ENCODE assay signal across 9 mouse cellular contexts in genomic region chr9:31209502-31209901, GRCm38 (mm10). TPM values are rescaled to one million over a fixed set of nuclear protein-coding genes. Genes with fewer than 3 reads are reported as not detected.
DNase-seq lines count a peak whose midpoint lies in the region; ATAC-seq lines count a peak whose summit lies in the region.
"Had no signal": no experiment of that assay in that cellular context is flagged by ENCODE, and none has a peak within 500 bp of the region (broad histone marks: within the 10 kb centered on the region; RNA-seq: fewer than 3 reads in every experiment).

No protein-coding gene starts in this region.

- H3K4me3 ChIP-seq in heart, embryonic 13.5 days = peak overlapping the region; percentile 92
- H3K4me3 ChIP-seq in lung, embryonic 16.5 days (ENCODE audit: low read length) = no peak overlapping the region
- H3K4me3 ChIP-seq in liver, embryonic 11.5 days (ENCODE audit: low read depth, low read length) = no peak overlapping the region
- H3K4me3 ChIP-seq in neural tube, embryonic 14.5 days (ENCODE audit: low read depth, low read length) = peak overlapping the region; percentile 96; the same call in 1 of the 2 replicates

- peak overlapping the region; percentile 96 for H3K4me2 ChIP-seq in heart, embryonic 13.5 days
- H3K4me2 ChIP-seq in lung, embryonic 16.5 days (ENCODE audit: low read depth, low read length) = peak overlapping the region; percentile 34; the same call in 1 of the 2 replicates
- peak overlapping the region; percentile 95 for H3K4me2 ChIP-seq in liver, embryonic 11.5 days
- peak overlapping the region; percentile 93 for H3K4me2 ChIP-seq in neural tube, embryonic 14.5 days (ENCODE audit: low read depth, low read length)

- no peaks in the 10 kb centered on the region for H3K36me3 ChIP-seq in heart, embryonic 13.5 days
- no peaks in the 10 kb centered on the region for H3K36me3 ChIP-seq in lung, embryonic 16.5 days (ENCODE audit: control insufficient read depth, insufficient read depth, low read length)
- no peaks in the 10 kb centered on the region for H3K36me3 ChIP-seq in liver, embryonic 11.5 days (ENCODE audit: control insufficient read depth, insufficient read depth, low read length)
- H3K36me3 ChIP-seq in neural tube, embryonic 14.5 days (ENCODE audit: control insufficient read depth, insufficient read depth, low read length) = no peaks in the 10 kb centered on the region

- no peak overlapping the region for H3K27ac ChIP-seq in heart, embryonic 13.5 days (replicated peaks)
- H3K27ac ChIP-seq in lung, embryonic 16.5 days (ENCODE audit: low read length) = no peak overlapping the region
- H3K27ac ChIP-seq in liver, embryonic 11.5 days (ENCODE audit: low read depth, low read length) = no peak overlapping the region
- no peak overlapping the region for H3K27ac ChIP-seq in neural tube, embryonic 14.5 days (ENCODE audit: low read depth, low read length)

- ATAC-seq in heart, embryonic 13.5 days (ENCODE audit: extremely low read depth, insufficient number of reproducible peaks, low FRiP score, low TSS enrichment) = no peak
- ATAC-seq in lung, embryonic 16.5 days (ENCODE audit: low read depth) = no peak
- no peak for ATAC-seq in liver, embryonic 11.5 days (replicated peaks; ENCODE audit: low FRiP score)
- ATAC-seq in neural tube, embryonic 14.5 days (ENCODE audit: low read depth) = no peak
- no peak for ATAC-seq in megakaryocyte progenitor cell, adult 5-6 weeks (replicated peaks; ENCODE audit: poor library complexity)

- WGBS in heart, embryonic 13.5 days = 88% methylated on average over 1 of the region's 1 CpGs
- WGBS in lung, embryonic 16.5 days = 89% methylated on average over 1 of the region's 1 CpGs
- WGBS in liver, embryonic 11.5 days = 94% methylated on average over 1 of the region's 1 CpGs
- 86% methylated on average over 1 of the region's 1 CpGs for WGBS in neural tube, embryonic 14.5 days

- no peaks in the 10 kb centered on the region for H3K27me3 ChIP-seq in heart, embryonic 13.5 days (replicated peaks)
- no peaks in the 10 kb centered on the region for H3K27me3 ChIP-seq in lung, embryonic 16.5 days (ENCODE audit: control insufficient read depth, insufficient read depth, low read depth, low read length)
- H3K27me3 ChIP-seq in liver, embryonic 11.5 days (replicated peaks; ENCODE audit: control insufficient read depth, insufficient read depth, low read length) = no peaks in the 10 kb centered on the region
- peaks cover 5% of the 10 kb centered on the region; the same call in 1 of the 2 replicates for H3K27me3 ChIP-seq in neural tube, embryonic 14.5 days (ENCODE audit: control insufficient read depth, insufficient read depth, low read length)

- peaks cover 61% of the 10 kb centered on the region for H3K4me1 ChIP-seq in heart, embryonic 13.5 days
- H3K4me1 ChIP-seq in lung, embryonic 16.5 days (replicated peaks; ENCODE audit: control insufficient read depth, insufficient read depth, low read length) = peaks cover 51% of the 10 kb centered on the region
- peaks cover 40% of the 10 kb centered on the region for H3K4me1 ChIP-seq in liver, embryonic 11.5 days (replicated peaks; ENCODE audit: control insufficient read depth, insufficient read depth, low read length)
- H3K4me1 ChIP-seq in neural tube, embryonic 14.5 days (ENCODE audit: control insufficient read depth, insufficient read depth, low read length) = peaks cover 26% of the 10 kb centered on the region

- H3K9ac ChIP-seq in heart, embryonic 13.5 days = no peak overlapping the region
- no peak overlapping the region for H3K9ac ChIP-seq in lung, embryonic 16.5 days (ENCODE audit: low read length)
- no peak overlapping the region for H3K9ac ChIP-seq in liver, embryonic 11.5 days (ENCODE audit: low read depth, low read length)
- no peak overlapping the region for H3K9ac ChIP-seq in neural tube, embryonic 14.5 days (replicated peaks; ENCODE audit: low read depth, low read length)

- no peak for DNase-seq in heart, postnatal 4 days
- no peak for DNase-seq in lung, postnatal 36 days
- no peak for DNase-seq in liver, embryonic 11.5 days (ENCODE audit: low spot score)
- no peak for DNase-seq in spleen, adult 18-20 months
- DNase-seq: cerebellum, adult 11-12 months had no signal

- H3K9me3 ChIP-seq in heart, embryonic 13.5 days = no peaks in the 10 kb centered on the region
- no peaks in the 10 kb centered on the region for H3K9me3 ChIP-seq in lung, embryonic 16.5 days (ENCODE audit: control insufficient read depth, low read length)
- no peaks in the 10 kb centered on the region for H3K9me3 ChIP-seq in liver, embryonic 11.5 days (ENCODE audit: control insufficient read depth, low read length)
- H3K9me3 ChIP-seq in neural tube, embryonic 14.5 days (ENCODE audit: control insufficient read depth, low read length) = no peaks in the 10 kb centered on the region

RNA-seq across cellular contexts. Expression of gene Aplp2, which starts 2.1 kb away (rescaled TPM):
- polyA plus RNA-seq in heart, embryonic 13.5 days (2015; fragmentation: Nextera tagmentation; extraction: Ambion mirVana) = 292 and 311 TPM in 2 replicates
- total RNA-seq in heart, postnatal 4 days (2021) = 100 to 1,000 TPM; 311 to 312 TPM
- 506 and 518 TPM in 2 replicates for polyA plus RNA-seq in lung, embryonic 16.5 days (2015; fragmentation: Nextera tagmentation; extraction: Ambion mirVana)
- polyA plus RNA-seq in liver, embryonic 11.5 days (2014; fragmentation: Nextera tagmentation; extraction: Ambion mirVana) = 256 and 297 TPM in 2 replicates
- 451 and 533 TPM in 2 replicates for polyA plus RNA-seq in neural tube, embryonic 14.5 days (2014; fragmentation: Nextera tagmentation; extraction: Ambion mirVana)
- 31.2 and 54.0 TPM in 2 replicates for total RNA-seq in megakaryocyte progenitor cell, adult 5-6 weeks (2015)
- total RNA-seq in megakaryocyte progenitor cell, adult 5-6 weeks (2017) = 36.9 and 71.1 TPM in 2 replicates

Comparison
In these comparisons a context has a peak if more than half of its experiments do, and no peak if none do; other contexts are left out.
1. H3K4me2 ChIP-seq: peak in every context shown above with its lines; median percentile 96 in heart, embryonic 13.5 days; 95 in liver, embryonic 11.5 days; 93 in neural tube, embryonic 14.5 days; 34 in lung, embryonic 16.5 days.
2. H3K4me3 ChIP-seq: peak in heart, embryonic 13.5 days (single experiment) and neural tube, embryonic 14.5 days (single experiment); none in lung, embryonic 16.5 days (single experiment) and liver, embryonic 11.5 days (single experiment).